Mouse (Mus musculus) hindlimb bud, embryonic 11.5 days (tissue): ENCODE measurements around the gene Otop2.

Experiments used
- DNase-seq: peaks from one replicate; pipeline ENCODE4 v3.0.0-alpha.2; 2012; ENCODE audit warnings: low read depth, low spot score; ENCODE audit errors: extremely low spot score

The Otop2 gene

GRCm38 (mm10) chr11:115297214-115297826 lies 9.6 kb upstream of the Otop2 start, which contains the start of gene Fads6:
Gene Fads6 (minus strand): TSS chr11:115297663.
- DNase-seq, result no peak

- DNase-seq, result no peak
Observed at GRCm38 (mm10) chr11:115298160-115298559, 8.8 kb upstream of the Otop2 start.

GRCm38 (mm10) chr11:115300745-115301144 lies 6.2 kb upstream of the Otop2 start:
- DNase-seq, result no peak

GRCm38 (mm10) chr11:115301351-115301750 lies 5.6 kb upstream of the Otop2 start:
- no peak for DNase-seq

- DNase-seq, result no peak
Observed at GRCm38 (mm10) chr11:115303167-115303566, 3.8 kb upstream of the Otop2 start.

GRCm38 (mm10) chr11:115308781-115309180 lies 1.8 kb downstream of the Otop2 start:
- DNase-seq, result no peak

- DNase-seq, result no peak
Observed at GRCm38 (mm10) chr11:115314249-115314648, 7.3 kb downstream of the Otop2 start.

- no peak for DNase-seq
Observed at GRCm38 (mm10) chr11:115317204-115317603, 10.2 kb downstream of the Otop2 start.

GRCm38 (mm10) chr11:115318245-115319027 lies 11.5 kb downstream of the Otop2 start:
- DNase-seq, result no peak

GRCm38 (mm10) chr11:115319704-115320383 lies 12.9 kb downstream of the Otop2 start:
- no peak for DNase-seq

- no peak for DNase-seq
Observed at GRCm38 (mm10) chr11:115321906-115322693, 15.1 kb downstream of the Otop2 start, which contains the start of gene Ush1g. Gene Ush1g (minus strand): TSS chr11:115322041.

GRCm38 (mm10) chr11:115323354-115323753 lies 16.4 kb downstream of the Otop2 start:
- no peak for DNase-seq

- DNase-seq, result no peak
Observed at GRCm38 (mm10) chr11:115326730-115327129, 19.8 kb downstream of the Otop2 start.

GRCm38 (mm10) chr11:115329339-115329738 lies 22.4 kb downstream of the Otop2 start:
- DNase-seq, result no peak

GRCm38 (mm10) chr11:115334531-115334930 lies 27.6 kb downstream of the Otop2 start, which contains the start of gene Otop3:
Gene Otop3 (plus strand): TSS chr11:115334731.
- DNase-seq, result no peak

GRCm38 (mm10) chr11:115335223-115335622 lies 28.3 kb downstream of the Otop2 start:
- no peak for DNase-seq

- no peak for DNase-seq
Observed at GRCm38 (mm10) chr11:115336115-115336514, 29.2 kb downstream of the Otop2 start.

- no peak for DNase-seq
Observed at GRCm38 (mm10) chr11:115337350-115337749, 30.4 kb downstream of the Otop2 start.

- no peak for DNase-seq
Observed at GRCm38 (mm10) chr11:115337826-115338225, 30.9 kb downstream of the Otop2 start.

- DNase-seq, result no peak
Observed at GRCm38 (mm10) chr11:115341246-115341645, 34.3 kb downstream of the Otop2 start.

GRCm38 (mm10) chr11:115341866-115342265 lies 34.9 kb downstream of the Otop2 start:
- no peak for DNase-seq
